Mouse (Mus musculus) heart, postnatal 25 days (tissue): ENCODE results near the gene Atxn7l1. TPM values are rescaled to one million over a fixed set of nuclear protein-coding genes. Genes with fewer than 3 reads are reported as not detected.
A peak's percentile ranks its signal among the peaks of the same experiment; 100 is the strongest.

ENCODE experiments used
- DNase-seq: peaks from one replicate; pipeline ENCODE4 v3.0.0; 2022; ENCODE audit warnings: low spot score
- intact Hi-C: fragments of 180-260 bp; cut with DNase I; formaldehyde crosslinking; loops from one replicate; pipeline ENCODE4 v1.15.1; 2025
- total RNA-seq, 2 experiments: library from RNA; stranded (reverse); gene quantifications; 2 replicates each; pipeline ENCODE4 v1.2.3; 2021

Atxn7l1 gene
- total RNA-seq, 2 experiments from 2014 or later = 17.2 to 19.2 TPM

DNA sequence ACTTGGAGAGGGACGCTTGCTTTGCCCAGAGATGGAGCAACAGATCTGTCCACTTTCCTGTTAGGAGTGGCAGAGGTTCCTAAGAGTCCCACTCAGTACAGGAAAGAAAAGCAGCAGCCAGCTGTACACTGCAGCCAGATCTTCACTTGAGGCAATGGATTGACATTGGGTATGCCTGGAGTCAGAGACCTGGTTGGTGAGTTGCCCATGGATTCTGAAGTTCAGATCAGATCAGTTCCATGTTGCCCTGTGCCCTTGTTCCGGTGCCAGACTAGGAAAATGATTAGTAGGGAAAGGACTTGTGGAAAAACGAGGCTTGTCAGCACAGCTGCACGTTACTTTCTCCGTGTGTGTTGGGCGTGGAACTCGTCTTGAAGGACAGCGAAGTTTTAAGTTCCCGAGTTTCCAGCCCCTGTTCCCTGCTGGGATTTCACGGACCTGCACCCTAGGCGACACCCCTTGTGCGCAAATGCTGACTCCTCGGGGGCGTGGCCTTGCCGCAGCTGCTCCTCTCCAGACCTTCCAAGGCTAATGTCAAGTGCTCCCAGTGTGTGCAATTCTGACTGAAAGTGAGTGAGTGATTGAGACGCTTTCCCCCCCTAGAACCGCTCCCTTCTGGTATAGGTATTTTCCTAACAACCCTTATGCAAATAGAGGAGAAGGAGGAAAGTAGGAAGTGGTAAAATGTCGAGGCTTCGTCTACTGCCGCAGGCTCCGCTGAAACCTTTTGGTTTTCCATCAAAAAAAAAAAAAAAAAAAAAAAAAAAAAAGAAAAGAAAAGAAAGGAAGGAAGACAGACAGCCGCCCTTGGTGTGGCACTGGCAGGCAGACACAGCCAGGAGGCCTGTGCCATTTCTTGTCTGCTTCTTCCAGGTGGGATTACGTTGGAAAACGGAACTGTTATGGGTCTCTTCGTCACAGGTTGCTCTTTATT, 28.4 kb downstream of the Atxn7l1 start:
- intact Hi-C loops = no loop called here
- DNase-seq = peak; percentile 26

DNA sequence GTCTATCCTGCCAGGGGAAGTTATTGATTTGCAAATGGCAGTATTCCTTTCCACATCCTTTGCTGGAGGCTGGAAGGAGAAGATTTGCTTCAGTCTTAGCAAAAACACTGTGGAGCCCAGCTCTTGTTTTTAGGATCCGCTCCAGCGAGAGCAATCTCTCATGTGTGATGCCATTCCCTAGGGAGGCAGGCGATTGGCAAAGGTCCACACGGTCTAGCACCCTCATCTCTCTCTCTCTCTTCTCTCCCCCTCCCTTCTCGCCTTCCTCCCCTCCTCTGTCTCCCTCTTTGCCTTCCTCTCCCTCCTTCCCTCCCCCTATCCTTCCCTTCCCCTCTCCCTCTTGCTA, 29.0 kb downstream of the Atxn7l1 start:
- intact Hi-C loops = no loop called here
- no peak for DNase-seq

DNA sequence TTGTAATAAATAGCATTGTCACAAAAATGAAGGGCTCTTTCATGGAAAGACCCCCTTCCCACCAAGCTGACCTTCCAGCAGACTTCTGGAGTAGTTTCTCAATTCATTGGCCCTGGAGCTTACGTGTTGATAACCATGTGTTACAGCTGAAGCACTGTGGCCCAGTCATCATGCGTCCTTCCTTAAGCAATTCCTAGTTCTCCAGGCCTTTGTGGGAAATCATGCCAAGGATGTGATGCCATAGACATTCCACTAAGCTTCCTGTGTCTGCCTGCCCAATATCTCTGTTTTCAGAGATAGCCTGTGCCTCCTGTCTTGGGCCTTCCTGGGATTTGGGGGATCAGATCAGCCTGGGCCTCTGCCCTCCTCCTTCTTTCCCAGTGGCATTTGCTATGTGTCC, 32.9 kb downstream of the Atxn7l1 start:
- DNase-seq = no peak
- intact Hi-C loops = no loop called here

DNA sequence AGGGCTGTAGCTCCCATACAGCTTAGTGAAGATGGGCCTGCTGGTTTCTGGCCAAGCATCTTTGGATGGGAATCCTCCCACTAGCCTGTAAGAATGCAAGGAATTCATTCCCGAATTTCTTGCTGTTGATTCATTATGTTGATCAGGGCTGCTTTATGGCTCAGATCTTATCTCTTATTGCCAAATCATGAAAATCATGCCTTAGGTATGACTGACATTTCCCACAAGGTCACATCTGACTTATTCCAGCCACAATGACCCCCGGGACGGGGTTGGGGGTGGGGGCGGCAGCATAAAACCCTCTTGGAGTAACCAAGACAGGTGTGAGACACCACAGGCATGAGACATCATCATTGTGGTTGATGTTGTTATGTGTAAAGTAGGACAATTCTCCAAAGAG, 34.4 kb downstream of the Atxn7l1 start:
- intact Hi-C loops = no loop called here
- DNase-seq = no peak

GRCm38 (mm10) chr12:33182428-33183137, 35.1 kb downstream of the Atxn7l1 start:
- intact Hi-C loops = no loop called here
- no peak for DNase-seq

GRCm38 (mm10) chr12:33183138-33183627, 35.7 kb downstream of the Atxn7l1 start:
- no peak for DNase-seq
- intact Hi-C loops = no loop called here

- no peak for DNase-seq
- intact Hi-C loops = no loop called here
Measured at GRCm38 (mm10) chr12:33184137-33184536, 36.6 kb downstream of the Atxn7l1 start.

GRCm38 (mm10) chr12:33185046-33185445, 37.6 kb downstream of the Atxn7l1 start:
- DNase-seq = no peak
- intact Hi-C loops = no loop called here

- DNase-seq = no peak
- intact Hi-C loops = no loop called here
Measured at GRCm38 (mm10) chr12:33186331-33186730, 38.8 kb downstream of the Atxn7l1 start.

- DNase-seq = no peak
- intact Hi-C loops = no loop called here
Measured at GRCm38 (mm10) chr12:33190133-33190532, 42.6 kb downstream of the Atxn7l1 start.

DNA sequence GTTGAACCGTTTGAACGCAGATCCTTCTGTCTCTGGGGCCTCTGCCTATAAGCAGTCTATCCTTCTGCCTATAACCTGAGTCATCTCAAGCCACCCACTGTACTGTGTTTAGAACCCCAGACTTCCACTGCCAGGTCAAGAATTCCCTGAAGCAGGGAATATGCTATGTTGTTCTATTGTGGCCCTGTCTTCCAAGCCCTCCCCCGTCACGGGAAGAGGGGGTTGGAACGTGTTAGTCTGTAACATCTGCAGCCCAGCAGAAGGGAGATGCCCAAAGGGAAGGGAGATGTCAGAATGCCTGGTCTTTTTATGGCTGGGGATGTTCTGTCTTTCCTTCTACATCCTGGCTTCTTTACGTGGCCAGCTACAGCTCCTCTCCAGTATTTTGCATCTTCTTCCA, 43.1 kb downstream of the Atxn7l1 start:
- intact Hi-C loops = no loop called here
- DNase-seq = no peak

GRCm38 (mm10) chr12:33193408-33193901, 46.0 kb downstream of the Atxn7l1 start:
- DNase-seq = peak; percentile 14
- intact Hi-C loops = no loop called here

DNA sequence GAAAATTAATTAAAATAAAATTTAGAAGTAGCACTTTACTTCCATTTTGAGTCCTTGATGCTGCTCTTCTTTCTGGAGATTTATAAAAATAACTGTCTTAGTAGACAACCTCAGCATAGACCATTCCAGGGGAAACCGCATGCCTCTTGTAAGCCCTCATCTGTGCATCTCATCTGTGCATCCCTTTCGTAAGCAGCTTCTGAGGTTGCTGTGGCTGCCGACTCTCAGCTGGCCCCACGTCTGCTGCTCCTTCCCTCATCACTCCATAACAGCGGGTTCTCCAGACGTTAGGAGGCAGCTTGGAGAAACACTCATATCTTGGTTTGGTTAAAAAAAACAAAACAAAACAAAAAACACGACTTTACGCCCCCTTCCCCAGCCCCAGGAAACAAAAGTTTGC, 47.7 kb downstream of the Atxn7l1 start:
- no peak for DNase-seq

GRCm38 (mm10) chr12:33197287-33197686, 49.8 kb downstream of the Atxn7l1 start:
- DNase-seq = no peak
- intact Hi-C loops = no loop called here

More for the DNA sequence above, 47.7 kb downstream of the Atxn7l1 start:
- intact Hi-C loops = no loop called here

GRCm38 (mm10) chr12:33197746-33198145, 50.3 kb downstream of the Atxn7l1 start:
- intact Hi-C loops = no loop called here
- DNase-seq = no peak

- intact Hi-C loops = no loop called here
Measured at GRCm38 (mm10) chr12:33201068-33201467, 53.6 kb downstream of the Atxn7l1 start.

DNA sequence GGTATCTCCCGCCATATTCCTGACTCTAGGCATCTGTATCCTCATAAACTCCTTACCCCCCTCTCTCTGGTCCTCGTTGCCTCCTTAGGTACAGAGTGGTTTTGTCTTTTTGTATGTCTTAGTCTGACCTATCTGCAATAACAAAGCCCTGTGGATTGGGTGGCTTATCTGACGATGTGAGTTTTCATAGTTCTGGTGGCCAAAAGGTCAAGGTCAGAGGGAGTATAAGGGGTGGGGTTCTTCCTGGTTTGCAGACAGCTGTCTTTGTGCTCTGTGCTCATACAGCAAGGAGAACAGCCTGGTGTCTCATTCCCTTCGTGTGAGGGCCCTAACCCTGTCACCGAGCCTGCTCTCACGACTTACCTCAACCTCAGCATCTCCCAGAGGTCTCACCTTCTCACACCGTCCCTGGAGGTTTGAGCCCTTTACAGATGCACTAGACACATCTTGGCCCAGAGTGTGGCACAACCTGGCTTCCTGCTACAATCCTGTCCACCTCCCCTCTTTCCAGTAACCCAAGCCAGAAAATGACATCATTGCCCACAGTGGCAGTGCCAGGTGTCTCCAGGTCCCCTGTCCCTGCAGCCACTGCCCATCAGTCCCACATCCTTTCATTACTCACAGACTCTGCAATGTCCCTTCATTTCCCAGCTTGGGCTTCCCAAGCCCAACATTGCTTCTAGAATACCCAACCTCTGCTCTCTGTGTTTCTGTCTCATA, 54.2 kb downstream of the Atxn7l1 start:
- intact Hi-C loops = no loop called here
- no peak for DNase-seq

More at GRCm38 (mm10) chr12:33201068-33201467, 53.6 kb downstream of the Atxn7l1 start:
- no peak for DNase-seq

DNA sequence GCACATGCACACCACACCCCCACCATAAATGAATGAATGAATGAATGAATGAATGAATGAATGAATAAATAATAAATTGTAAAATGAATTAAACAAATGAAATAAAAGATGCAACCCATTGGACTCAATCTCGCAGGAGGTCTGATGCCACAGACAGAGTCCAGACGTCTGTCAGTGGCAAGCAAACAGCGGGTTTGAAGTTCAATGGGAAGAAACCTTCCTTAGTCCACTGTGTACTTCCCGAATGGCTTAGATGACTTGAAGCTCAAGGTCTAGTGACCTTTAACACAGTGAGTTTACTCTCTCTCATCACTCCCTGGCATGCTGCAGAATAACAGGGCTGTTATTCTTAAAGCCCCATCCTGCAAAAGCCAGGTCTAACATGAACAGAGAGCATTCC, 57.8 kb downstream of the Atxn7l1 start:
- no peak for DNase-seq
- intact Hi-C loops = no loop called here

DNA sequence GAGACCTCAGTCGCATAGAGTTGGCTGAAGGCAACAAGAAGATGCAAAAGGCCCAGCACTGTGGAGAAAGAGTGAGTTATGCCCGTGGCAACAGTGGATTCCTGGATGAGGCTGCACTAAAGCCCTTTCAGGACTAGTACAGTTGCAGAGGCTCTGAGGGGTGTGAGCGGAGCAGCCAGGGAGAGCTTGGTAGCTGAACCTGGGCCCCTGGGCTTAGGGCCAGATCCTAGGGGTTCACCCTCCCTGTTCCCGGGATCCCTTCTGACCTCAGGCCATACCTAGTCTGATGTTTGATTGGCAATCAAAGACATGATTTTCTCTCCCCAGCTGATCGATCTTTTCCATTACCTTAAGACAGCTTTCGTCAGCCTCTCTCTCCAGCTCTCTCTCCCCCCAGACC, 58.8 kb downstream of the Atxn7l1 start:
- intact Hi-C loops = no loop called here

GRCm38 (mm10) chr12:33210856-33211255, 63.4 kb downstream of the Atxn7l1 start:
- intact Hi-C loops = no loop called here
- no peak for DNase-seq

More for the DNA sequence above, 58.8 kb downstream of the Atxn7l1 start:
- no peak for DNase-seq
